Mouse (Mus musculus): ENCODE measurements around the gene Cfap57. TPM values are rescaled to one million over a fixed set of nuclear protein-coding genes. Genes with fewer than 3 reads are reported as not detected.
"Not testable (repeated sequence)": the region's sequence is repeated elsewhere in the genome, so short reads cannot be mapped to it uniquely, and the experiment has no call there.

Gene Cfap57
- polyA plus RNA-seq, 1 experiment from 2014 or later = 3.3 TPM

- no peaks in the 10 kb centered on the region for H3K27me3 ChIP-seq
- H3K9me3 ChIP-seq (replicated peaks) = no peaks in the 10 kb centered on the region
- 0 out of 2 replicates have a peak, but pooled peaks cover 5% of the 10 kb centered on the region for H3K4me1 ChIP-seq
- 66% methylated on average over 13 of the region's 13 CpGs for WGBS
- H3K4me2 ChIP-seq (replicated peaks) = no peak overlapping the region
- peak overlapping the region; percentile 80 for H3K27ac ChIP-seq (replicated peaks)
- H3K36me3 ChIP-seq = no peaks in the 10 kb centered on the region
- no peak overlapping the region for H3K4me3 ChIP-seq (replicated peaks)
- no peak overlapping the region for H3K9ac ChIP-seq
- peak; percentile 58; the same call in 1 of the 2 replicates for ATAC-seq (ENCODE audit: insufficient number of reproducible peaks, low FRiP score, low TSS enrichment, low read depth)
Measured at GRCm38 (mm10) chr4:118564062-118564925, 56.3 kb downstream of the Cfap57 start.

- no peak overlapping the region for H3K4me3 ChIP-seq (replicated peaks)
- 58% methylated on average over 3 of the region's 3 CpGs for WGBS
- no peak overlapping the region for H3K27ac ChIP-seq (replicated peaks)
- H3K9ac ChIP-seq = no peak overlapping the region
- no peaks in the 10 kb centered on the region for H3K36me3 ChIP-seq
- H3K4me2 ChIP-seq (replicated peaks) = no peak overlapping the region
- no peak for ATAC-seq (ENCODE audit: insufficient number of reproducible peaks, low FRiP score, low TSS enrichment, low read depth)
- no peaks in the 10 kb centered on the region for H3K4me1 ChIP-seq
- 0 out of 2 replicates have a peak, but pooled peaks cover under 1% of the 10 kb centered on the region for H3K9me3 ChIP-seq (replicated peaks)
- H3K27me3 ChIP-seq = no peaks in the 10 kb centered on the region
Measured at GRCm38 (mm10) chr4:118553039-118553649, 67.4 kb downstream of the Cfap57 start.

- ATAC-seq (ENCODE audit: insufficient number of reproducible peaks, low FRiP score, low TSS enrichment, low read depth); H3K9ac ChIP-seq; H3K9me3 ChIP-seq (replicated peaks); H3K4me3 ChIP-seq (replicated peaks); H3K4me1 ChIP-seq; H3K36me3 ChIP-seq; H3K4me2 ChIP-seq (replicated peaks); H3K27ac ChIP-seq (replicated peaks); H3K27me3 ChIP-seq: not testable (repeated sequence)
- WGBS = 88% methylated on average over 10 of the region's 10 CpGs
Measured at GRCm38 (mm10) chr4:118548130-118548480, 72.5 kb downstream of the Cfap57 start.

GRCm38 (mm10) chr4:118547424-118548129, 73.0 kb downstream of the Cfap57 start:
- not testable (repeated sequence) for H3K27me3 ChIP-seq; H3K9me3 ChIP-seq (replicated peaks); ATAC-seq (ENCODE audit: insufficient number of reproducible peaks, low FRiP score, low TSS enrichment, low read depth); H3K27ac ChIP-seq (replicated peaks); H3K4me3 ChIP-seq (replicated peaks); H3K36me3 ChIP-seq; H3K4me2 ChIP-seq (replicated peaks); H3K9ac ChIP-seq
- peaks cover 13% of the 10 kb centered on the region; the same call in 1 of the 2 replicates for H3K4me1 ChIP-seq
- WGBS = 88% methylated on average over 23 of the region's 23 CpGs

GRCm38 (mm10) chr4:118544441-118545127, 76.0 kb downstream of the Cfap57 start:
- H3K4me2 ChIP-seq (replicated peaks) = peak overlapping the region; percentile 57
- H3K9ac ChIP-seq = no peak overlapping the region
- 66% methylated on average over 14 of the region's 14 CpGs for WGBS
- H3K27me3 ChIP-seq = no peaks in the 10 kb centered on the region
- peak overlapping the region; percentile 35; the same call in 1 of the 2 replicates for H3K27ac ChIP-seq (replicated peaks)
- H3K36me3 ChIP-seq = no peaks in the 10 kb centered on the region
- peak overlapping the region; percentile 33 for H3K4me3 ChIP-seq (replicated peaks)
- peaks cover 13% of the 10 kb centered on the region; the same call in 1 of the 2 replicates for H3K4me1 ChIP-seq
- 0 out of 2 replicates have a peak, but pooled peaks cover 4% of the 10 kb centered on the region for H3K9me3 ChIP-seq (replicated peaks)
- ATAC-seq (ENCODE audit: insufficient number of reproducible peaks, low FRiP score, low TSS enrichment, low read depth) = no peak

- no peaks in the 10 kb centered on the region for H3K36me3 ChIP-seq
- H3K27ac ChIP-seq (replicated peaks) = peak within 1 kb of the TSS; percentile 76
- no peaks in the 10 kb centered on the region for H3K27me3 ChIP-seq
- H3K4me2 ChIP-seq (replicated peaks) = peak within 1 kb of the TSS; percentile 57
- no peak within 1 kb of the TSS for H3K9ac ChIP-seq
- H3K4me1 ChIP-seq = peaks cover 13% of the 10 kb centered on the region; the same call in 1 of the 2 replicates
- WGBS = 2% methylated on average over 24 of the region's 24 CpGs
- H3K4me3 ChIP-seq (replicated peaks) = peak within 1 kb of the TSS; percentile 33
- ATAC-seq (ENCODE audit: insufficient number of reproducible peaks, low FRiP score, low TSS enrichment, low read depth) = peak; percentile 76
- H3K9me3 ChIP-seq (replicated peaks) = 0 out of 2 replicates have a peak, but pooled peaks cover 4% of the 10 kb centered on the region
Measured at GRCm38 (mm10) chr4:118543592-118544260, 76.9 kb downstream of the Cfap57 start, which contains the start of gene Tmem125. Tmem125 (minus strand) TSS chr4:118544044.

- peak; percentile 16; the same call in 1 of the 2 replicates for ATAC-seq (ENCODE audit: insufficient number of reproducible peaks, low FRiP score, low TSS enrichment, low read depth)
- H3K4me3 ChIP-seq (replicated peaks) = peak overlapping the region; percentile 33
- no peaks in the 10 kb centered on the region for H3K36me3 ChIP-seq
- H3K9ac ChIP-seq = no peak overlapping the region
- WGBS = 7% methylated on average over 13 of the region's 13 CpGs
- 0 out of 2 replicates have a peak, but pooled peaks cover 3% of the 10 kb centered on the region for H3K9me3 ChIP-seq (replicated peaks)
- peaks cover 13% of the 10 kb centered on the region; the same call in 1 of the 2 replicates for H3K4me1 ChIP-seq
- peak overlapping the region; percentile 76 for H3K27ac ChIP-seq (replicated peaks)
- H3K27me3 ChIP-seq = no peaks in the 10 kb centered on the region
- H3K4me2 ChIP-seq (replicated peaks) = peak overlapping the region; percentile 57
Measured at GRCm38 (mm10) chr4:118543158-118543530, 77.4 kb downstream of the Cfap57 start.

GRCm38 (mm10) chr4:118542510-118543157, 77.9 kb downstream of the Cfap57 start:
- WGBS = 38% methylated on average over 9 of the region's 9 CpGs
- H3K4me3 ChIP-seq (replicated peaks) = peak overlapping the region; percentile 33
- peaks cover 13% of the 10 kb centered on the region; the same call in 1 of the 2 replicates for H3K4me1 ChIP-seq
- H3K9me3 ChIP-seq (replicated peaks) = no peaks in the 10 kb centered on the region
- H3K27ac ChIP-seq (replicated peaks) = peak overlapping the region; percentile 76
- H3K36me3 ChIP-seq = no peaks in the 10 kb centered on the region
- no peak overlapping the region for H3K9ac ChIP-seq
- no peak for ATAC-seq (ENCODE audit: insufficient number of reproducible peaks, low FRiP score, low TSS enrichment, low read depth)
- peak overlapping the region; percentile 57 for H3K4me2 ChIP-seq (replicated peaks)
- no peaks in the 10 kb centered on the region for H3K27me3 ChIP-seq

GRCm38 (mm10) chr4:118539904-118540303, 80.7 kb downstream of the Cfap57 start:
- H3K4me1 ChIP-seq = peaks cover 13% of the 10 kb centered on the region; the same call in 1 of the 2 replicates
- no peaks in the 10 kb centered on the region for H3K9me3 ChIP-seq (replicated peaks)
- H3K27ac ChIP-seq (replicated peaks) = no peak overlapping the region
- no peak overlapping the region for H3K4me3 ChIP-seq (replicated peaks)
- no peaks in the 10 kb centered on the region for H3K36me3 ChIP-seq
- WGBS = 19% methylated on average over 10 of the region's 10 CpGs
- no peak overlapping the region for H3K4me2 ChIP-seq (replicated peaks)
- H3K27me3 ChIP-seq = no peaks in the 10 kb centered on the region
- H3K9ac ChIP-seq = no peak overlapping the region
- ATAC-seq (ENCODE audit: insufficient number of reproducible peaks, low FRiP score, low TSS enrichment, low read depth) = no peak

- Histone ChIP-seq H3K27ac (replicated peaks) (no peak overlapping the region), H3K4me3 (replicated peaks) (no peak overlapping the region), H3K36me3 (no peaks in the 10 kb centered on the region), H3K9ac (no peak overlapping the region), H3K27me3 (no peaks in the 10 kb centered on the region), H3K4me2 (replicated peaks) (no peak overlapping the region), H3K9me3 (replicated peaks) (no peaks in the 10 kb centered on the region), H3K4me1 (0 out of 2 replicates have a peak, but pooled peaks cover under 1% of the 10 kb centered on the region)
- ATAC-seq (ENCODE audit: insufficient number of reproducible peaks, low FRiP score, low TSS enrichment, low read depth) = no peak
- 31% methylated on average over 6 of the region's 6 CpGs for WGBS
Measured at GRCm38 (mm10) chr4:118537801-118538200, 82.8 kb downstream of the Cfap57 start.

Measured in embryonic facial prominence, embryonic 15.5 days (tissue).